Mouse (Mus musculus) kidney, postnatal 36 days (tissue): ENCODE data around the gene Atp6v0a4.

Experiments used
- DNase-seq, 2 experiments: peaks; one replicate each; pipeline ENCODE4 v3.0.0; 2021 to 2022; ENCODE audit warnings: mixed read lengths in 2 of 2

Atp6v0a4 gene

GRCm38 (mm10) chr6:38124207-38124835 lies at the start of gene Atp6v0a4:
Gene Atp6v0a4 (minus strand): TSS chr6:38124586.
- peak; percentile 84 to 95 for DNase-seq

GRCm38 (mm10) chr6:38165385-38165784 lies 41.0 kb upstream of the Atp6v0a4 start:
- no peak for DNase-seq

- DNase-seq, result no peak
These were observed 40.3 kb upstream of the Atp6v0a4 start for GRCm38 (mm10) chr6:38164705-38165104.

- no peak for DNase-seq
These were observed 38.6 kb upstream of the Atp6v0a4 start for GRCm38 (mm10) chr6:38162825-38163504.

GRCm38 (mm10) chr6:38160556-38160955 lies 36.2 kb upstream of the Atp6v0a4 start:
- no peak for DNase-seq

GRCm38 (mm10) chr6:38160102-38160501 lies 35.7 kb upstream of the Atp6v0a4 start:
- peak; percentile 89 to 94 for DNase-seq

- no peak for DNase-seq
These were observed 35.2 kb upstream of the Atp6v0a4 start for GRCm38 (mm10) chr6:38159576-38159975.

GRCm38 (mm10) chr6:38157925-38158324 lies 33.5 kb upstream of the Atp6v0a4 start:
- no peak for DNase-seq

- no peak for DNase-seq
These were observed 31.8 kb upstream of the Atp6v0a4 start for GRCm38 (mm10) chr6:38156204-38156603.

GRCm38 (mm10) chr6:38152305-38152704 lies 27.9 kb upstream of the Atp6v0a4 start:
- DNase-seq, result no peak

GRCm38 (mm10) chr6:38149483-38149882 lies 25.1 kb upstream of the Atp6v0a4 start:
- DNase-seq, result no peak

- no peak for DNase-seq
These were observed 24.2 kb upstream of the Atp6v0a4 start for GRCm38 (mm10) chr6:38148626-38149025.

- DNase-seq, result peak; percentile 73 to 76
These were observed 22.9 kb upstream of the Atp6v0a4 start for GRCm38 (mm10) chr6:38147301-38147700.

- peak; percentile 69 for DNase-seq
These were observed 21.2 kb upstream of the Atp6v0a4 start for GRCm38 (mm10) chr6:38145463-38146065.

GRCm38 (mm10) chr6:38144161-38144998 lies 20.0 kb upstream of the Atp6v0a4 start:
- DNase-seq, result peak; percentile 79 to 86

- peak in 1 of 2 experiments; percentile 64 for DNase-seq
These were observed 16.0 kb upstream of the Atp6v0a4 start for GRCm38 (mm10) chr6:38140402-38140801.

GRCm38 (mm10) chr6:38139086-38139485 lies 14.7 kb upstream of the Atp6v0a4 start:
- no peak for DNase-seq

GRCm38 (mm10) chr6:38134806-38135559 lies 10.6 kb upstream of the Atp6v0a4 start:
- peak; percentile 54 to 60 for DNase-seq

- DNase-seq, result peak; percentile 72 to 81
These were observed 7.4 kb upstream of the Atp6v0a4 start for GRCm38 (mm10) chr6:38131801-38132231.

GRCm38 (mm10) chr6:38129883-38130282 lies 5.5 kb upstream of the Atp6v0a4 start:
- DNase-seq, result peak in 1 of 2 experiments; percentile 47

GRCm38 (mm10) chr6:38128115-38128514 lies 3.7 kb upstream of the Atp6v0a4 start:
- peak; percentile 45 to 59 for DNase-seq

GRCm38 (mm10) chr6:38125462-38125861 lies 1.1 kb upstream of the Atp6v0a4 start:
- DNase-seq, result peak; percentile 58 to 66
